Mouse (Mus musculus) heart, adult 11 months (tissue): Measurements from ENCODE around the gene Sprr2h.

ENCODE experiments used
- DNase-seq: peaks from one replicate; pipeline ENCODE4 v3.0.0; 2022

Gene Sprr2h

DNA sequence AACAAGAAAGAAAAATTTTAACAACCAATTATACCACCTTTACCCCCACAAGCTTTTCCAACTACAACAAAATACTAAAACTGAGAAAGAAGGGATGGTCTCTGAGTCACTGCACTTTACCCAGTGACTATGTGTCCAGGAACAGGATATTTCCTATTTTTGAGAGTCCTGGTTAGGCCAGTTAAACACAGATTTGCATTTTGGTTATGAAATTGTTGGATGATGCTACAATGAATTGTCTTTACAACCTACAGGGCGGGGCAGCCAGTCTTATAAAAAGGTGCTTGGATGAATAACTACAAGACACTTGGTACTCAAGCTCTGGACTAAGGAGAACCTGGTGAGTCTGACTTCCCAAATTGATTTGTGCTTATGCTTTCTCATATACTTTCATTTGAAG lies at the start of gene Sprr2h:
Gene Sprr2h (plus strand): TSS at position 301 of the 400 bp plus-strand sequence.
- no peak for DNase-seq

DNA sequence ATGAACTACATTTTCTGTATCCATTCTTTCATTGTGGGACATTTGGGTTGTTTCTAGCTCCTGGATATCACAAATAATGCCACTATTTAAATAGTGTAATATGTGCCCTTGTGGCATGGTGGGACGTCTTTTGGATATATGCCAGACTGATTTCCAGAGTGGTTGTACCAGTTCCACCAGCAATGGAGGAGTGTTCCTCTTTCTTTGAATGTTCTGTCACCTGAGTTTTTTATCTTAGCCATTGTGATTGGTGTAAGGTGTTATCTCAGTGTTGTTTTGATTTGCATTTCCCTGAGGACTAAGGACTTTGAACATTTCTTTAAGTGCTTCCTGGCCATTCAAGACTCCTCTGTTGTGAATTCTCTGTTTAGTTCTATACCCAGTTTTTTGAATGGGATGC lies 49.2 kb upstream of the Sprr2h start:
- DNase-seq = no peak

- no peak for DNase-seq
These were observed 46.6 kb upstream of the Sprr2h start, which contains the start of gene Sprr2d for GRCm38 (mm10) chr3:92338840-92339239. Gene Sprr2d (plus strand): TSS chr3:92339140.

DNA sequence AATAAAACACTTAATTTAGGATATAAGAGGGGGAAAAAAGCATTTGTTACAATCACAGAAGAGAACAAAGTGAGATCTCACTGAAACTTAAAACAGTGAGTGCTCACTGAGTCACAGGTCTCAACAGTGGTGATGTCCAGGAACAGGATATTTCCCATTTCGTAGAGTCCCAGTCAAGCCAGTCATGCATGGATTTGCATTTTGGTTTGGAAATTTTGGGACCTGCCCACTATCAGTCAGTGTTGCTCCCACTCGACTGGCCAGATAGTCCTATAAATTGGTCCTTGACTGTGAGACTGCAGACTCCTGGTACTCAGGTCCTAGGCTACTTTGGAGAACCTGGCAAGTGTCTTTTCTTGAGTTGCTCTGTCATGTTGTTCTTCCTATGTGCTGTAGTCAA lies 33.6 kb upstream of the Sprr2h start, which contains the start of gene Sprr2e:
Gene Sprr2e (plus strand): TSS at position 301 of the 400 bp plus-strand sequence.
- DNase-seq = no peak

GRCm38 (mm10) chr3:92361619-92362018 lies 23.9 kb upstream of the Sprr2h start:
- DNase-seq = no peak

GRCm38 (mm10) chr3:92364887-92365286 lies 20.6 kb upstream of the Sprr2h start, which contains the start of gene Sprr2f:
Gene Sprr2f (plus strand): TSS chr3:92365187.
- DNase-seq = no peak

DNA sequence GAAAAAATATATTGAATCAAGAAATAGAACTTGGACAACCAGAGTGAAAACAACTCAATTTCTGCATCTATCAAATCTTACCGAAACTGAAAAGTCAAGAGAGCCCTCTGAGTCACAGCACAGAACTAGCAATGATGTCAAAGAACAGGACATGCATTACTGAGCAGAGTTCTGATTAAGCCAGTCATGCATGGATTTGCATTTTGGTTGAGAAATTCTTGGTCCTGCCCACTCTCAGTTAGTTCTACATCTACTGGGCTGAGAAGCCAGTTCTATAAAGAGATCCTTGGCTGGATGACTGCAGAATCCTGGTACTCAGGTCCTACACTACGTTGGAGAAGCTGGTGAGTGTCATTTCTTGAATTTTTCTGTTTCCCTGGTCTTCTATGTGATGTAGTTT lies 11.9 kb upstream of the Sprr2h start:
- DNase-seq = no peak

- no peak for DNase-seq
These were observed 8.8 kb downstream of the Sprr2h start for GRCm38 (mm10) chr3:92394301-92394700.

GRCm38 (mm10) chr3:92407691-92408090 lies 22.2 kb downstream of the Sprr2h start, which contains the start of gene Sprr2i:
Gene Sprr2i (plus strand): TSS chr3:92407991.
- DNase-seq = peak; percentile 21

DNA sequence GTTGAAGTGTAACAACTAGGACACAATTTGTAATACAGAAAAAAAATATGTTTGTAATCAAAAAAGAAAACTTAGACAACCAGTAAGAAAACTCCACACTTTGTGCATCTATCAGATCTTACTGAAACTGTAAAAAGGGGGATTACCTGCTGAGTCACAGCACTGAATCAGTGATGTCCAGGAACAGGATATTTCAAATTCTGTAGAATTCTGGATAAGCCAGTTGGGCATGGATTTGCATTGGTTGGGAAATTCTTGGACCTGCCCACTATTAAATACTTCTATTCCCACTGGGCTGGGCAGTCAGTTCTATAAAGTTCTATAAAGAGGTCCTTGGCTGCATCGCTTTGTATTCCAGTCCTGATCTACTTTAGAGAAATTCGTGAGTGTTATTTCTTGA lies 32.3 kb downstream of the Sprr2h start, which contains the start of gene Sprr2j-ps:
Gene Sprr2j-ps (plus strand): TSS at position 301 of the 400 bp plus-strand sequence.
- DNase-seq = no peak

GRCm38 (mm10) chr3:92429323-92429722 lies 43.8 kb downstream of the Sprr2h start, which contains the start of gene Gm9774:
Gene Gm9774 (minus strand): TSS chr3:92429423.
- no peak for DNase-seq

DNA sequence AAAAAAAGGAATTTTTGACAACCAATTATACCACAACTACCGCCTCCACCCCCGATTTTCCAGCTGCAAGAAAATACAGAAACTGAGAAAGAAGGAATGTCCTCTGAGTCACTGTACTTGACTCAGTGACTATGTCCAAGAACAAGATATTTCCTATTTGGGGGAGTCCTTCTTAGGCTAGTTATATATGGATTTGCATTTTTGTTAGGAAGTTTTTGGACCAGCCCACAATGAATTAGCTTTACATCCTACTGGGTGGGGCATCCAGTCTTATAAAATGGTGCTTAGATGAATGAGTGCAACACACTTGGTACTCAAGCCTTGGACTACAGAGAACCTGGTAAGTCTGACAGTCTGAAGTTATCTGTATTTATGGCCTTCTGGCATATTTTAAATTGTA lies 46.8 kb downstream of the Sprr2h start, which contains the start of gene Sprr2k:
Gene Sprr2k (plus strand): TSS at position 301 of the 400 bp plus-strand sequence.
- DNase-seq = no peak
